Mouse (Mus musculus) kidney, postnatal 0 days (tissue): ENCODE measurements around the gene Gne. TPM values are rescaled to one million over a fixed set of nuclear protein-coding genes. Genes with fewer than 3 reads are reported as not detected.

Experiments used
- ATAC-seq: fragments of 200-750 bp; cut with Nextera tagmentation; replicated peaks from 2 replicates; pipeline ENCODE4 v1.8.0; 2017; ENCODE audit warnings: low read depth, moderate number of reproducible peaks, moderate TSS enrichment, moderate library complexity; ENCODE audit not compliant: low FRiP score
- DNase-seq: peaks from one replicate; pipeline ENCODE4 v3.0.0-alpha.2; 2016; ENCODE audit warnings: low spot score
- H3K27ac ChIP-seq: fragments of 300-500 bp; sonication (generic); 2 replicates; pipeline ENCODE4 v1.5.1; 2014; ENCODE audit warnings: mild to moderate bottlenecking
- H3K27me3 ChIP-seq: fragments of 300-500 bp; sonication (generic); 2 replicates; pipeline ENCODE4 v1.6.1; 2014; ENCODE audit warnings: low read length, mixed read lengths; ENCODE audit not compliant: insufficient read depth
- H3K36me3 ChIP-seq: fragments of 300-500 bp; sonication (generic); 2 replicates; pipeline ENCODE4 v1.6.1; 2014; ENCODE audit warnings: low read length, mixed read lengths; ENCODE audit not compliant: insufficient read depth
- H3K4me1 ChIP-seq: fragments of 300-500 bp; sonication (generic); replicated peaks from 2 replicates; pipeline ENCODE4 v1.6.1; 2014; ENCODE audit warnings: antibody characterized with exemption, low read length, mixed read lengths; ENCODE audit not compliant: insufficient read depth
- H3K4me2 ChIP-seq: fragments of 300-500 bp; sonication (generic); 2 replicates; pipeline ENCODE4 v1.6.1; 2014; ENCODE audit warnings: mild to moderate bottlenecking, low read length, moderate library complexity, mixed read lengths
- H3K4me3 ChIP-seq: fragments of 300-500 bp; sonication (generic); replicated peaks from 2 replicates; pipeline ENCODE4 v1.5.1; 2014; ENCODE audit warnings: low read depth, low read length
- H3K9ac ChIP-seq: fragments of 300-500 bp; sonication (generic); 2 replicates; pipeline ENCODE4 v1.6.1; 2014; ENCODE audit warnings: low read depth, low read length
- H3K9me3 ChIP-seq: fragments of 300-500 bp; sonication (generic); replicated peaks from 2 replicates; pipeline ENCODE4 v1.6.1; 2016; ENCODE audit warnings: low read length, inconsistent platforms, mixed read lengths
- CTCF ChIP-seq: IDR thresholded peaks from 2 replicates; pipeline ENCODE4 v1.5.1; 2016; ENCODE audit warnings: antibody characterized with exemption, low read depth, mild to moderate bottlenecking, moderate library complexity
- WGBS: fragments of 180-500 bp; shearing (Covaris S2); extraction: QIAGEN DNeasy Blood & Tissue Kit; methylation state at CpG from one replicate; pipeline ENCODE4 v1.1.7; 2014; 5-methylcytosine and 5-hydroxymethylcytosine counted together
- polyA plus RNA-seq: library from polyadenylated mRNA; unstranded; fragments of >200 nt; fragmentation: Nextera tagmentation; extraction: Ambion mirVana; gene quantifications from 2 replicates; pipeline ENCODE4 v1.2.1, GENCODE M21; 2015

Gne gene
- polyA plus RNA-seq, 1 experiment from 2014 or later, result 21.2 TPM

GRCm38 (mm10) chr4:44023681-44024080 is 60.3 kb downstream of the Gne start:
- ATAC-seq (no peak), DNase-seq (no peak)

GRCm38 (mm10) chr4:44022766-44023165 is 61.2 kb downstream of the Gne start:
- 90% methylated on average over 11 of the region's 11 CpGs for WGBS
- DNase-seq (no peak), ATAC-seq (no peak)
- Histone ChIP-seq H3K9me3 (no peaks in the 10 kb centered on the region), H3K36me3 (peaks cover 74% of the 10 kb centered on the region), H3K4me3 (no peak overlapping the region), H3K4me1 (no peaks in the 10 kb centered on the region), H3K27ac (no peak overlapping the region), H3K9ac (no peak overlapping the region), H3K4me2 (no peak overlapping the region), H3K27me3 (no peaks in the 10 kb centered on the region)
- no peak for TF ChIP-seq CTCF

More at GRCm38 (mm10) chr4:44023681-44024080, 60.3 kb downstream of the Gne start:
- no peak overlapping the region for H3K4me3 ChIP-seq
- no peak overlapping the region for H3K4me2 ChIP-seq
- no peak for TF ChIP-seq CTCF
- H3K9me3 ChIP-seq, result no peaks in the 10 kb centered on the region
- no peak overlapping the region for H3K9ac ChIP-seq
- peaks cover 73% of the 10 kb centered on the region for H3K36me3 ChIP-seq
- no peaks in the 10 kb centered on the region for H3K4me1 ChIP-seq
- 89% methylated on average over 9 of the region's 9 CpGs for WGBS
- no peak overlapping the region for H3K27ac ChIP-seq
- H3K27me3 ChIP-seq, result no peaks in the 10 kb centered on the region

GRCm38 (mm10) chr4:44022323-44022722 is 61.7 kb downstream of the Gne start:
- H3K4me1 ChIP-seq, result no peaks in the 10 kb centered on the region
- no peak for TF ChIP-seq CTCF
- H3K4me2 ChIP-seq, result no peak overlapping the region
- H3K9ac ChIP-seq, result no peak overlapping the region
- DNase-seq (no peak), ATAC-seq (no peak)
- WGBS, result 85% methylated on average over 4 of the region's 4 CpGs
- no peak overlapping the region for H3K27ac ChIP-seq
- no peak overlapping the region for H3K4me3 ChIP-seq
- H3K27me3 ChIP-seq, result no peaks in the 10 kb centered on the region
- H3K9me3 ChIP-seq, result no peaks in the 10 kb centered on the region
- H3K36me3 ChIP-seq, result peaks cover 69% of the 10 kb centered on the region

- Histone ChIP-seq H3K9ac (no peak overlapping the region), H3K36me3 (peaks cover 27% of the 10 kb centered on the region; the same call in 1 of the 2 replicates), H3K4me2 (no peak overlapping the region), H3K27ac (no peak overlapping the region), H3K9me3 (no peaks in the 10 kb centered on the region), H3K27me3 (no peaks in the 10 kb centered on the region), H3K4me1 (peaks cover 18% of the 10 kb centered on the region), H3K4me3 (no peak overlapping the region)
- ATAC-seq (no peak), DNase-seq (peak; percentile 16)
- WGBS, result 75% methylated on average over 12 of the region's 12 CpGs
- TF ChIP-seq CTCF, result no peak
These were observed 67.2 kb downstream of the Gne start for GRCm38 (mm10) chr4:44016791-44017190.

- Histone ChIP-seq H3K9ac (no peak overlapping the region), H3K9me3 (no peaks in the 10 kb centered on the region), H3K27ac (no peak overlapping the region), H3K36me3 (peaks cover 20% of the 10 kb centered on the region; the same call in 1 of the 2 replicates), H3K4me3 (no peak overlapping the region), H3K4me2 (no peak overlapping the region), H3K27me3 (no peaks in the 10 kb centered on the region), H3K4me1 (peaks cover 18% of the 10 kb centered on the region)
- WGBS, result 74% methylated on average over 4 of the region's 4 CpGs
- DNase-seq (no peak), ATAC-seq (no peak)
- no peak for TF ChIP-seq CTCF
These were observed 67.9 kb downstream of the Gne start for GRCm38 (mm10) chr4:44016071-44016470.

- DNase-seq, result peak; percentile 23
These were observed 70.4 kb downstream of the Gne start for GRCm38 (mm10) chr4:44013391-44014070.

More at GRCm38 (mm10) chr4:44013391-44014070, 70.4 kb downstream of the Gne start:
- 19% methylated on average over 11 of the region's 11 CpGs for WGBS
- Histone ChIP-seq H3K4me2 (peak overlapping the region; percentile 91), H3K27ac (peak overlapping the region; percentile 93; the same call in 1 of the 2 replicates), H3K4me1 (peaks cover 18% of the 10 kb centered on the region), H3K9ac (peak overlapping the region; percentile 95), H3K27me3 (no peaks in the 10 kb centered on the region), H3K36me3 (peaks cover 4% of the 10 kb centered on the region; the same call in 1 of the 2 replicates), H3K4me3 (peak overlapping the region; percentile 99), H3K9me3 (no peaks in the 10 kb centered on the region)
- no peak for ATAC-seq
- no peak for TF ChIP-seq CTCF
